Mouse (Mus musculus): ENCODE results near the gene Lrrc8d.

The Lrrc8d gene

GRCm38 (mm10) chr5:105777645-105778044 lies 77.9 kb downstream of the Lrrc8d start:
- DNase-seq, result no peak

GRCm38 (mm10) chr5:105778189-105778588 lies 78.4 kb downstream of the Lrrc8d start:
- DNase-seq, result no peak

- DNase-seq, result no peak
Observed at GRCm38 (mm10) chr5:105778723-105779122, 79.0 kb downstream of the Lrrc8d start.

- no peak for DNase-seq
Observed at GRCm38 (mm10) chr5:105779331-105779730, 79.6 kb downstream of the Lrrc8d start.

- no peak for DNase-seq
Observed at GRCm38 (mm10) chr5:105783848-105784247, 84.1 kb downstream of the Lrrc8d start.

GRCm38 (mm10) chr5:105784724-105785123 lies 85.0 kb downstream of the Lrrc8d start:
- DNase-seq, result no peak

GRCm38 (mm10) chr5:105787577-105787976 lies 87.8 kb downstream of the Lrrc8d start:
- DNase-seq, result no peak

GRCm38 (mm10) chr5:105789801-105790200 lies 90.0 kb downstream of the Lrrc8d start:
- no peak for DNase-seq

GRCm38 (mm10) chr5:105792331-105792801 lies 92.6 kb downstream of the Lrrc8d start:
- no peak for DNase-seq

- DNase-seq, result no peak
Observed at GRCm38 (mm10) chr5:105792853-105793547, 93.2 kb downstream of the Lrrc8d start.

- no peak for DNase-seq
Observed at GRCm38 (mm10) chr5:105793548-105793940, 93.8 kb downstream of the Lrrc8d start.

GRCm38 (mm10) chr5:105798421-105798820 lies 98.7 kb downstream of the Lrrc8d start:
- DNase-seq, result no peak

GRCm38 (mm10) chr5:105799850-105800635 lies 100.3 kb downstream of the Lrrc8d start:
- DNase-seq, result no peak

GRCm38 (mm10) chr5:105801031-105801529 lies 101.3 kb downstream of the Lrrc8d start:
- DNase-seq, result no peak

- no peak for DNase-seq
Observed at GRCm38 (mm10) chr5:105805955-105806354, 106.2 kb downstream of the Lrrc8d start.

- no peak for DNase-seq
Observed at GRCm38 (mm10) chr5:105807461-105807860, 107.7 kb downstream of the Lrrc8d start.

GRCm38 (mm10) chr5:105809056-105809455 lies 109.3 kb downstream of the Lrrc8d start:
- no peak for DNase-seq

GRCm38 (mm10) chr5:105813036-105813435 lies 113.3 kb downstream of the Lrrc8d start:
- DNase-seq, result no peak

GRCm38 (mm10) chr5:105813974-105814373 lies 114.2 kb downstream of the Lrrc8d start:
- no peak for DNase-seq

- DNase-seq, result no peak
Observed at GRCm38 (mm10) chr5:105816118-105816517, 116.3 kb downstream of the Lrrc8d start.

- no peak for DNase-seq
Observed at GRCm38 (mm10) chr5:105817248-105817976, 117.6 kb downstream of the Lrrc8d start.

- no peak for DNase-seq
Observed at GRCm38 (mm10) chr5:105818411-105818810, 118.6 kb downstream of the Lrrc8d start.

GRCm38 (mm10) chr5:105821390-105821789 lies 121.6 kb downstream of the Lrrc8d start:
- no peak for DNase-seq
